Mouse (Mus musculus) spleen, adult 18-20 months (tissue): ENCODE measurements around the gene Dmtf1.

ENCODE experiments used
- DNase-seq, 2 experiments: peaks; one replicate each; pipeline ENCODE4 v3.0.0; 2022; ENCODE audit warnings: mixed read lengths in 2 of 2

Dmtf1 gene

GRCm38 (mm10) chr5:9107296-9108089 lies 54.1 kb downstream of the Dmtf1 start:
- DNase-seq = no peak

DNA sequence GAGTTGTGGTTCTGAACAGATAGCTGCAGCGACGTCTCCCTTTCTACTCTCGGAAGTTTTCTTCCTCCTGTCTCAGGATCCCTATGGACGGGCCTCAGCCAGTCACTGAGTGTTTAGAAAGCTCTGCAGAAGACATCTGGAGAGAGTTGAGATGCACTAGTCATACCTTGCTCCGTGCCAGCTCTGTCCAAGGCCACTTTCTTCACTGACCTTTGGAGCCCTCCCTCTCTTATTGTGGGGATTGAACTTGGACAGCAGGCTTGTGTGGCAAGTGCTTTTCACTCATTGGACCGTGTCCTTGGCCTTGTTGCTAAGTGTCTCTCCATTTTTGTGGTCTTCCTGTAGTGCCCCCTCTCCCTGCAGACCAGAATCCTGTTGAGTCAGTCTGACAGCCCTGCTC lies 54.8 kb downstream of the Dmtf1 start:
- DNase-seq = no peak

- DNase-seq = no peak
These were observed 57.6 kb downstream of the Dmtf1 start for GRCm38 (mm10) chr5:9103958-9104357.

- DNase-seq = no peak
These were observed 58.9 kb downstream of the Dmtf1 start for GRCm38 (mm10) chr5:9102696-9103095.

- peak; percentile 56 to 63 for DNase-seq
These were observed 60.5 kb downstream of the Dmtf1 start for GRCm38 (mm10) chr5:9100849-9101801.

DNA sequence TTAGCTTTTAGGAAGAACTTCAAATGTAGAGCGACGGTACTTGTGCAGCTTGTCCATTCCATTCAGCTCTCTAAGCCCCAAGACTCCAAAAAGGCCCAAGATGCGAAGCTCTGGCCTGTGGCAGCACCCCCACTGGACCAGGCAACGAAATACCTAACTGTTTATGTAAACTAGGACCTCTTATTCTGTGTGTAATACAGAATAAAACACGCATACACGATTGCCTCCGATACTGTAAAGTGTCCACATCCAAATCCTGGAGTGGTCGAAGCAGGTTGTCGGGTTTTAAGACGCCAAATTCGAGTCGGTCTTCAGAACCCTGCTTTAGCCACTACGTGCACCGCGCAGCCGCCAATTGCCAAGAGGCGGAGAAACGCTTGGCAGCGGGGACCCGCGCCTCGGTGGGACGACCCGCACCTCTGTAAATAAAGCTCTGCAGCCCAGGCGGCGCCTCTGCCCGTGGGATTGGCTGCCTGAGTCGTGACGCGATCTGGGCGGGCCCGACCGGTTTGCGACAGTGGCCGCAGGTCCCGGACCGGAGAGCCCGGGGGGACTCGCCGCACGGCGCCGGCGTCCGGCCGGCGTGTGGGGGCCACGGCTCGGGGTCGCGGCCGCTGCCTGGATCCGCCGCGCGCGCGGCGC lies 61.2 kb downstream of the Dmtf1 start, which contains the start of gene Tmem243:
Gene Tmem243, plus strand, starts transcription at position 462 of the 642 bp plus-strand sequence.
- DNase-seq = peak; percentile 88 to 89

DNA sequence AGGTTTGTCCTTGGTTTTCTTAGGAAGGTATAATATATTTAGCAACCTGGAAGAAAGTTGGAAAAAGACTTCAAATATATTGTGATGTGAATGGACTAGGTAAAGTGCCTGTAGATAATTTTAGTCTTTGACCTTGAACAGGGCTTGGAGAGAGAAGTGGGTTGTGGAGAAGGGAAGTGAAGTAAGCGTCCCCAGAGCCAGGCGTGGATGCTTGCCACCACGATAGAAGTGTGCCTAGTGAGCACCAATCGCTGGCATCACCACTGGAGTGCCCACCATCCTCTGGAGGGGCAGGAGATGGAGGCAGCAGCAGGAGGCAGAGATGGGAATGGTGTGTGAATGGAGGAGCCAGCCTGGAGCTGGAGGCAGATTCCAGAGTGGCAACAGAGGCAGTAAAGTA lies 68.1 kb downstream of the Dmtf1 start:
- no peak for DNase-seq

DNA sequence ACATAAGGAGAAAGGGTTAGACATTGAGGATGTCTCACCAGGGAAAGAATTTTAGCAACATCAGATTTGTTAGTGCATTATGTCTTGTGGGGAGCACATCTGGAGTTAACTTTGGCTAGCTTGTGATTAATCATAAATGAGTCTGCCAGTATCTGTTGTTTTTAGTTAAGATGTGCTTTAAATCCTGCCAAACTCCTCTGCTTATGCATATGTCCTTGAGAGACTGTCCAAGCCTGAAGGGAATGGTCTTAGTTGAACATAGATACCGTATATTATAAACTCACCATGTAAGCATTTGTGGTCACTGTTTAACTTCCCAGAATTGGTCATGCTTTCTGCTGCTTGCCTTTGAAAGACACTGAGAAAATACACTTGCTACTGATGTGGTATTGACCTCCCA lies 68.9 kb downstream of the Dmtf1 start:
- no peak for DNase-seq

DNA sequence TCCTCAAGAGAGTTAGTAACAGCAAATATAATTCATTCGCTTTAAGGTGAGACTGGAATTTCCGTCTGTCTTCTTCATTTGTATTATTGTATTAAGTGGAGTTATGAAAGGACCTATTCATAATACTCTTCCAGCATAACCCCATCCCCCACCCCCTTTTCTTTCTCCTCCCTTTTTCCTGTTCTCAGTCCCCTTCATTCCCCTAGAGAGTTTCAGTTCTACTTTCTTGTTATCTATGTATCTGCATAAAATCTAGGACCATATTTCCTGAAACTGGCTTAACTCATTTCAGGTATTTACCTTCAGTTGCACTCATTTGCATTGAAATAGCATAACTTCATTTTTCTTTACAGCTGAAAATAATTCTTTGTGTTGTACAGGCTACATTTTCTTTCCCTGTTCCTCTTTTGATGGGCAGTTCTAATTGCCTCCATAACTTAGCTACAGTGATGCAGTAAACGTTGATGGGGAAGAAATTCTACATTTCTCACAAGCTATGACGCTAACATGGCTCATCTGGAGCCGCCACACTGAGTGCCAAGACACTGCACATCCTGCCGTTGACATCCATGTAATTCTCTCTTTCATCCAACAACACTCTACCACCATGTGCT lies 71.0 kb downstream of the Dmtf1 start:
- DNase-seq = no peak

DNA sequence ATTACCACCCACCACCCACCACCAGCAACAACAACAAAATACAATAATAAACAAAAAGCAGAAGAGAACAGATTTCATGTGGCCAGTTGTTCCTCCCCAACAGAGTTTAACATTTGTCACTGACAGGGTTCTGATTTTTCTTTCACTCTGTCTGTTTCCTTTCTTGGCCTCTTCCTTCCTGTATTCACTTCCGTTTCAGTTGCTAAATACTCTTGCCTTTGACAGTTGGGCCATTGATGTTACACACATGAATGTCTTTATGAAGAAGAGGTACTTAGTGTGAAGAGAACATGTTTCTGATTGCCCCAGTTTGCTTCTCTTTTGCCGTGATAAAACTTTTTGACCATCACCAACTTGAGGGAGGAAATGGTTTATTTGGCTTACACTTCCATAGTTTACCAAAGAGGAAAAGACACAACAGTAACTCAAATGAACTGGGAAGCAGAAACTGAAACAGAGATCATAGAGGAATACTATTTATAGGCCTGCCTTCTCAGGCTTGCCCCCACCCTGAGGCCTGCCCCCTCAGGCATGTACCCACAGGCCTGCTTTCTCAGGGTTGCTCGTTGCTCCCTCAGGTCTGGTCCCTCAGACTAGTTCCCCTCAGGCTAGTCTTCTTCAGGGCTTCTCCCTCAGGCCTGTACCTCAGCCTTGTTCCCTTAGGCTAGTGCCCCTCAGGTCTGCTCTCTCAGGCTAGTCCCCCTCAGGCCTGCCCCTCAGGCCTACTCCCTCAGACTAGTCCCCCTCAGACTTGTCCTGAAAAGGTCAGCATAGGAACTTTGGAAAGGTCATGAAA lies 74.5 kb downstream of the Dmtf1 start:
- peak in 1 of 2 experiments; percentile 57 for DNase-seq

- DNase-seq = no peak
These were observed 81.6 kb downstream of the Dmtf1 start for GRCm38 (mm10) chr5:9079773-9080501.

GRCm38 (mm10) chr5:9073177-9073854 lies 88.3 kb downstream of the Dmtf1 start:
- no peak for DNase-seq

GRCm38 (mm10) chr5:9071360-9071759 lies 90.2 kb downstream of the Dmtf1 start:
- DNase-seq = no peak

- no peak for DNase-seq
These were observed 91.9 kb downstream of the Dmtf1 start for GRCm38 (mm10) chr5:9069599-9070209.

DNA sequence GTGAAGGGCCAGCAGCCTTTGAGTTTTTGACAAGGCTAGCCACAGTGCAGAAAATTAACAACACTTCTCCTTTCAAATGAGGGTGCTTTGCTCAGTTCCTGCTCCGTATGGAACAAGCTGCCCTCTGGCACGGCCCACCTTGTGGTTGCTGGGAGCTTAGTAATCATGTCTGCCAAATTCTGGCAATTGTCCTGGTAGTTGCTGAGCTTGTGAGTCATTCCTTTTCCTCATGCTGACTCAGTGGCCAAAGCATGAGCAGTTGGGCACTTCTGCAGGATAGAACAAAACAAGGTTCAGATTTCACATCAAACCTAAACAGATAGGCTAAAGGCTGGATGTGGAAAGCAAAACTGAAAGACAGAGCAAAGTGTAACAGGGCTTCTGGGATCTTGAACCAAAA lies 92.7 kb downstream of the Dmtf1 start:
- no peak for DNase-seq
